Mouse (Mus musculus) forebrain, embryonic 11.5 days (tissue): ENCODE data around the gene Izumo1. TPM values are rescaled to one million over a fixed set of nuclear protein-coding genes. Genes with fewer than 3 reads are reported as not detected.
A peak's percentile ranks its signal among the peaks of the same experiment; 100 is the strongest.

ENCODE experiments used
- ATAC-seq: fragments of 200-750 bp; cut with Nextera tagmentation; replicated peaks from 2 replicates; pipeline ENCODE4 v1.8.0; 2017; ENCODE audit warnings: moderate TSS enrichment; ENCODE audit not compliant: low FRiP score
- DNase-seq: peaks from one replicate; pipeline ENCODE4 v3.0.0-alpha.2; 2017; ENCODE audit warnings: low spot score
- H3K27ac ChIP-seq: fragments of 300-500 bp; sonication (generic); 2 replicates; pipeline ENCODE4 v1.5.1; 2014; ENCODE audit warnings: low read depth, low read length
- H3K27me3 ChIP-seq: fragments of 300-500 bp; sonication (generic); 2 replicates; pipeline ENCODE4 v1.6.1; 2014; ENCODE audit warnings: mild to moderate bottlenecking, low read length, mixed read lengths; ENCODE audit not compliant: control insufficient read depth, insufficient read depth
- H3K36me3 ChIP-seq: fragments of 300-500 bp; sonication (generic); 2 replicates; pipeline ENCODE4 v1.6.1; 2014; ENCODE audit warnings: mild to moderate bottlenecking, low read length, moderate library complexity, mixed read lengths; ENCODE audit not compliant: control insufficient read depth, insufficient read depth
- H3K4me1 ChIP-seq: fragments of 300-500 bp; sonication (generic); replicated peaks from 2 replicates; pipeline ENCODE4 v1.6.1; 2014; ENCODE audit warnings: low read length, mixed read lengths; ENCODE audit not compliant: control insufficient read depth, insufficient read depth
- H3K4me2 ChIP-seq: fragments of 300-500 bp; sonication (generic); 2 replicates; pipeline ENCODE4 v1.6.1; 2014; ENCODE audit warnings: low read depth, mild to moderate bottlenecking, low read length, moderate library complexity, mixed read lengths; ENCODE audit not compliant: severe bottlenecking
- H3K4me3 ChIP-seq: fragments of 300-500 bp; sonication (generic); 2 replicates; pipeline ENCODE4 v1.5.1; 2014; ENCODE audit warnings: low read depth, low read length
- H3K9ac ChIP-seq: fragments of 300-500 bp; sonication (generic); 2 replicates; pipeline ENCODE4 v1.6.1; 2014; ENCODE audit warnings: low read length
- H3K9me3 ChIP-seq: fragments of 300-500 bp; sonication (generic); 2 replicates; pipeline ENCODE4 v1.6.1; 2016; ENCODE audit warnings: low read length, mixed read lengths; ENCODE audit not compliant: control insufficient read depth
- WGBS: fragments of 180-500 bp; shearing (Covaris S2); extraction: QIAGEN DNeasy Blood & Tissue Kit; methylation state at CpG from one replicate; pipeline ENCODE4 v1.1.7; 2014; 5-methylcytosine and 5-hydroxymethylcytosine counted together
- polyA plus RNA-seq: library from polyadenylated mRNA; unstranded; fragments of >200 nt; fragmentation: Nextera tagmentation; extraction: Ambion mirVana; gene quantifications from 2 replicates; pipeline ENCODE4 v1.2.1, GENCODE M21; 2014

Gene Izumo1
- polyA plus RNA-seq = not detected in 2 replicates

DNA sequence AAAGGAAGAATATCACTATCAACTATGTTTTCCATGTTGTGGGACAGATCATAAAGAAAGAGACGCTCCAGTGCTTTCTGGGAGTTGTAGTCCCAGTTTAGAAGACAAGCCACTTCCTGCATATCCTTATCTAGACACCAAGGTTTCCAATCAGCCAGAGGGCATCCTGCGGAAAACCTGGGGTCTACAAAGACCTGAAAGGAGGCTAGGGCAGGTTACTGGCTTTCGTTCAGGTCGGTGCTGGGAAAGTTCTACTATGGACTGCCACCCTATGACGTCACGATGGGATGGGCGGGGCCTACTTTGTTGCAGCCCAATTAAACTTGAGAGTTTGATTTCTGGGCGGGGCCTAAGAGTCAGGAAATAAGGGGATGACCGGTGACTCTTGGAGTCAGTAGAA, at the start of gene Izumo1:
TSS of gene Izumo1 (plus strand) at position 369 of the 400 bp plus-strand sequence.
- no peak within 1 kb of the TSS for H3K4me3 ChIP-seq
- H3K27ac ChIP-seq = no peak within 1 kb of the TSS
- ATAC-seq (no peak), DNase-seq (no peak)
- 31% methylated on average over 9 of the region's 9 CpGs for WGBS
- no peak within 1 kb of the TSS for H3K9ac ChIP-seq
- no peak within 1 kb of the TSS for H3K4me2 ChIP-seq
- no peaks in the 10 kb centered on the region for H3K9me3 ChIP-seq
- no peaks in the 10 kb centered on the region for H3K36me3 ChIP-seq
- H3K4me1 ChIP-seq = no peaks in the 10 kb centered on the region
- peaks cover 18% of the 10 kb centered on the region for H3K27me3 ChIP-seq

DNA sequence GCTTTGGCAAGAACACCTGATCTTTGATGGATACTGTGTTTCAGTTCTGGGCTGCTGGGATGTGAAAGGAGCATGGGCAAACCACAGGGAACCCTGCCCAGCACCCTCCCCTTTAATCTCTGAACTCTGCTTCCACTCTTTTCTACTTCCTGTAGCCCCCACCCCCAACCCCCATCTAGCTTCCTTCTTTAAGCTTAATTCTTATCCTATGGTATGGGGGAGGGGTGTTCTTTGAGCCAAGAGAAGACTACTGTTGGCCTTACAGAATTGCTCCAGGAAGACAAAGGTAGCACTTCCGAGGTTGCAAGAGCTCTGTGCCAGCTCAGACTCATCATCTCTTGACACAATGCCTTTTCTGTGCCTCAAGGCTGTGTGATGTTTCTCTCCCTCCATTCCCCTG, 49.6 kb upstream of the Izumo1 start:
- no peak overlapping the region for H3K27ac ChIP-seq
- peaks cover 7% of the 10 kb centered on the region; the same call in 1 of the 2 replicates for H3K4me1 ChIP-seq
- H3K27me3 ChIP-seq = no peaks in the 10 kb centered on the region
- H3K9ac ChIP-seq = no peak overlapping the region
- ATAC-seq (no peak), DNase-seq (no peak)
- no peak overlapping the region for H3K4me2 ChIP-seq
- H3K4me3 ChIP-seq = no peak overlapping the region
- no peaks in the 10 kb centered on the region for H3K9me3 ChIP-seq
- WGBS = 71% methylated on average over 1 of the region's 1 CpGs
- no peaks in the 10 kb centered on the region; the same call in 1 of the 2 replicates for H3K36me3 ChIP-seq

DNA sequence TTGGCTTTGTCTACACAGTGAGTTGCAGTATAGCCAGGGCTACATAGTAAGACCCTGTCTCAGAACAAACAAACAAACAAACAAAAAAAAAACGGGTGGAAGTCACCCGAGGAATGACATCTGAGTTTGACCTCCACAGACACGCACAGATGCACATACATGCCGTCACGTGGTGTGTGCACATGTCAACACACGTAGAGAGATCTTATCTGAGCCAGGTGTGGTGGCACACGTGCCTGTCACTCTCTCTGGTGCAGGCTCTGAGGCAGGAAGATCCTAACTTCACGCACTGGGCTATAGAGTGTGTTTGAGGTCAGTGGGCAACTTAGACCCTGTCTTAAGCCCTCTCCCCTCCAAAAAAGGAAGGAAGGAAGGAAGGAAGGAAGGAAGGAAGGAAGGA, 47.7 kb upstream of the Izumo1 start:
- Histone ChIP-seq H3K9ac (no peak overlapping the region), H3K9me3 (no peaks in the 10 kb centered on the region), H3K4me2 (no peak overlapping the region), H3K27ac (no peak overlapping the region), H3K36me3 (no peaks in the 10 kb centered on the region; the same call in 1 of the 2 replicates), H3K4me1 (peaks cover 7% of the 10 kb centered on the region; the same call in 1 of the 2 replicates), H3K27me3 (no peaks in the 10 kb centered on the region), H3K4me3 (no peak overlapping the region)
- DNase-seq (no peak), ATAC-seq (no peak)
- 85% methylated on average over 8 of the region's 8 CpGs for WGBS

DNA sequence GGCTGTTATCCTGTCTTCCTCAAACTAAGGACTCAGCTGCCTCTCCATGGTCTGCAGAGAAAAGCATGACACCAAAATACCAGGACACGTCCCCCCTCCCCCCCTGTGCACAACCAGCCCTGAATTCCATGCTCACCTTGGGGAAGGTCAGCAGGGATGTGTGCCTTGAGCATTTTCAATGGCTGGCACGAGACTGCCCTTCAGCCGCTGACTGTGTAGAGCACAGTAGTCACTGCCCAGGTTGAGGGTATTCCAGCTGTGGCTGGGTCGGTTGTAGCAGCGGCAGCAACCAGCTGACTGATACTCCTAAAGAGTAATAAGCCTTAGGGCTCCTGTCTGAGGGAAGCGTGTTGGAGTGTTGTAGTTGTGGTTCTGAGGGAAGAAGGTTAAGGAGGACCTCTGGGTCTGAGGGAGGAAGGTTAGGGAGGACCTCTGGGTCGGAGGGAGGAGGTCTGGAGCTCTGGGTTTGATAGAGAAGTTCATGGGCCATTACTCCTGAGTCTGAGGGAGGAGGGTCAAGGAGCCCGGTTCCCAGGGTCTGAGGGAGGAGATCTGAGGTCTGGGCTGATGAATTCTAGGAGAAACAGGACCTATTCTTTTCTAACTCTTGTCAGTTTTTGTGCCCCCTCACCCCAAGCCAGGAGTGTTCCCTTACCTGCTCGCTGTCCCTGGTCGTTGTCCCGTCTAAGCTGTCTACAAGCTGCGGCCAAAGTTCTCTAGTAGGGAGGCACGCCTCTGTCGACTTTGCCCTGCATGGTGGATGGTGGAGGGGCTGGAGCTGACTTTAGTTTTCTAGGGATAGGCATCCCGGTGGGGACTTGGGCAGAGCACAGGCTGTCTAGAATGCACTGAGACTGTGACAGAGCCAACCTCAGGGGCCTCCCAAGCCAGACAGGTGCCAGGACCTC, 46.9 kb upstream of the Izumo1 start:
- Histone ChIP-seq H3K4me1 (peaks cover 7% of the 10 kb centered on the region; the same call in 1 of the 2 replicates), H3K4me2 (no peak overlapping the region), H3K27ac (no peak overlapping the region), H3K4me3 (no peak overlapping the region), H3K9me3 (no peaks in the 10 kb centered on the region), H3K36me3 (no peaks in the 10 kb centered on the region; the same call in 1 of the 2 replicates), H3K27me3 (no peaks in the 10 kb centered on the region), H3K9ac (no peak overlapping the region)
- WGBS = 86% methylated on average over 15 of the region's 15 CpGs
- ATAC-seq (no peak), DNase-seq (no peak)

DNA sequence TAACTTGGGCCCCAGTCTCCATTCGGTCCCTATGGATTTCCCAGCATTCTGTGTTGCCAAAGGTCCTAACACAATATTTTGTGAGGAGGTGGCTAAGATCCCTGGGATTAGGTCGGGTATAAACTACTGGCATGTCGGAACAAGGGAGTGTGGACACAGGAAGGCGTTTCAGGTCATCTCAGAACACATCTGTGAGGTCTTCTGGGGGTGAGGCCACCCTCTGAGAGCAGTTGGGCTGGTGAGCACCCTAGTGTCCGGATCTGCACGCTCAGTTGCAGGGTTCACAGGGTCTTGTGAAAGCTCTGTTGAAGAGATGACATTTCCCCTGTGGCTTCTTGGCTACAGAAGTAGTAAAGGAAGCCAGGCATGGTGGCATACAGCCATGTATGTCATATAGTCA, 35.7 kb upstream of the Izumo1 start:
- Histone ChIP-seq H3K27ac (no peak overlapping the region), H3K4me2 (no peak overlapping the region), H3K4me1 (no peaks in the 10 kb centered on the region), H3K4me3 (no peak overlapping the region), H3K9me3 (no peaks in the 10 kb centered on the region), H3K36me3 (no peaks in the 10 kb centered on the region), H3K27me3 (no peaks in the 10 kb centered on the region), H3K9ac (no peak overlapping the region)
- ATAC-seq (no peak), DNase-seq (no peak)
- 91% methylated on average over 6 of the region's 6 CpGs for WGBS

DNA sequence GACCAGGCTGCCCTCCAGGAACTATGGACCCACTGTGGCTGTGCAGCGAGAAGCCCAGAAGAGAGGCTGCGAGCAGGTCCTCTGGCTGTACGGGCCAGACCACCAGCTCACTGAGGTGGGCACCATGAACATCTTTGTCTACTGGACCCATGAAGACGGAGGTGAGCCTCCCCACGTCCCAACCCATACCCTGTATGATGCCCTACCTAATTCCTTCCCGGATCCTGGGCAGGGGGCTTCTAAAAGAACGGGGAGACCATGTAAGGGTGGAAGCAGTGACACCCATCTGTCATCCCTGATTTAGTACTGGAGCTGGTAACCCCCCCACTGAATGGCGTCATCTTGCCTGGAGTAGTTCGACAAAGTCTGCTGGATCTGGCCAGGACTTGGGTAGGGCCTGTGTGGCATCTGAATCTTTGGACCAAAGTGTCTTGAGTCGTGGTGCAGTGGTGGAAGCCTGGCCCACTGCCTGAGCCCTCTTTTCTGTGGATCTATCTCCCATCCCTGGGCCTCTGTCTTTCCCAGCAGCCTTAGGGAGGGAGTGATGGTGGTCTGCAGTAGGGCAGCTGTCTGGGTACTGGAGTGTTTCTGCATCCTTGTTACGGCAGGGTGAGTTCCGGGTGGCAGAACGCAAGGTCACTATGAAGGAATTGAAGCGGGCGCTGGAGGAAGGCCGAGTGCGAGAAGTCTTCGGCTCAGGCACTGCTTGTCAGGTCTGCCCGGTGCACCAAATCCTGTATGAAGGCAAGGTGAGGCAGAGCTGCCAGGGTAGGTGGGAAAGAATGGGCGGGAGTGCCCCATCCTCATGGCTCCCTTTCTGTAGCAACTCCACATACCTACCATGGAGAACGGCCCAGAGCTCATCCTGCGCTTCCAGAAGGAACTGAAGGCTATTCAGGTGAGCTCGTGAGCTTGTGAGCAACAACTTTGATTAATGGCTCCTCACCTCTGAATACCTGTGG, 33.7 kb upstream of the Izumo1 start:
- no peak for ATAC-seq
- 91% methylated on average over 23 of the region's 23 CpGs for WGBS

DNA sequence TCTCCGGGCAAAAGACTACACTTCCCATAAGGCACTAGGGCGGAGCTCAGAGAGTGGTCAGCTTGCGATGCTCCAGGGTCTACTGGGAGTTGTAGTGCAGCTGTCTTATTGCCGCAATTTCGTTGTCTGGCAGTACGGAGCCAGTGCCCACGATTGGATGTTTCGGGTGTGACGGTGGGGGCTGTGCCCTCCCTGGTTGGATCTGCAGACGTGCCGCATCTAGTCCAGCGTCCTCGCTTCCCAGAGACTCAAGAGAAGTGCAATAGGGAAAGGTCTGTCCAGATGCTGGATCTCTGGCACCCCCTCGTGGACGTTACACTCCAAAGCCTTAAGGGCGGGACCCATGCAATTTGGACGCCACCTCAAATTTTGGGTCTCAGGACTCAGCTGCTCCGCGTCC, 32.4 kb upstream of the Izumo1 start:
- no peak overlapping the region for H3K9ac ChIP-seq

More for the DNA sequence above, 33.7 kb upstream of the Izumo1 start:
- Histone ChIP-seq H3K27me3 (no peaks in the 10 kb centered on the region), H3K9ac (no peak overlapping the region), H3K4me3 (no peak overlapping the region), H3K27ac (no peak overlapping the region), H3K4me1 (no peaks in the 10 kb centered on the region), H3K9me3 (no peaks in the 10 kb centered on the region), H3K4me2 (no peak overlapping the region), H3K36me3 (no peaks in the 10 kb centered on the region)
- DNase-seq = no peak

DNA sequence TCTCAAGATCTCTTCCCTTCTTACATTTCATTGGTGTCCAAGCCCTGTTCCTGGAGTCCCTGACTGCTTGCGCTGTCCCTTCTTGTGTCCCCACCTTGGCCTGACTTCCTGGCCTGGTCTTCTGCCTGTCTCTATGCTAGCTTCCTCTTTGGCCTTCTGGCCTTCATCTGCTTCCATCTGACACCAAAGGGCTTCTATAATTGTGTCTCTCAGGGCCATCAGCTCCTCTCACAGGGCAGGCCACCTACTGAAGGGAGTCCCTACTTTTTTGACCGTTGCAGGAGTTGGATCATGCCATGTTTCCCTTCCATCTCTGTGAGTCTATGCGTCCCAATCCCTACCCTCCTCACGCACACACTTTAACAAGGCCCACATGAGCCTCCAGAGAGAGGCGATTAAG, 31.7 kb upstream of the Izumo1 start:
- ATAC-seq (no peak), DNase-seq (no peak)
- Histone ChIP-seq H3K9ac (no peak overlapping the region), H3K4me3 (no peak overlapping the region), H3K4me2 (no peak overlapping the region), H3K27me3 (no peaks in the 10 kb centered on the region), H3K27ac (no peak overlapping the region), H3K4me1 (no peaks in the 10 kb centered on the region), H3K36me3 (no peaks in the 10 kb centered on the region), H3K9me3 (no peaks in the 10 kb centered on the region)
- WGBS = 89% methylated on average over 5 of the region's 5 CpGs

More for the DNA sequence above, 32.4 kb upstream of the Izumo1 start:
- Histone ChIP-seq H3K4me2 (peak overlapping the region; percentile 32; the same call in 1 of the 2 replicates), H3K4me1 (no peaks in the 10 kb centered on the region), H3K9me3 (no peaks in the 10 kb centered on the region), H3K4me3 (peak overlapping the region; percentile 9; the same call in 1 of the 2 replicates), H3K36me3 (no peaks in the 10 kb centered on the region), H3K27ac (no peak overlapping the region), H3K27me3 (no peaks in the 10 kb centered on the region)
- DNase-seq (peak; percentile 93), ATAC-seq (peak; percentile 97)
- WGBS = 7% methylated on average over 19 of the region's 19 CpGs
